Mouse (Mus musculus) testis, postnatal 14 days (tissue): Measurements from ENCODE around the gene 1110025L11Rik.
"Not testable (repeated sequence)": the region's sequence is repeated elsewhere in the genome, so short reads cannot be mapped to it uniquely, and the experiment has no call there.

ENCODE experiments used
- DNase-seq: peaks from one replicate; pipeline ENCODE4 v3.0.0; 2021; ENCODE audit warnings: low spot score

The 1110025L11Rik gene

DNA sequence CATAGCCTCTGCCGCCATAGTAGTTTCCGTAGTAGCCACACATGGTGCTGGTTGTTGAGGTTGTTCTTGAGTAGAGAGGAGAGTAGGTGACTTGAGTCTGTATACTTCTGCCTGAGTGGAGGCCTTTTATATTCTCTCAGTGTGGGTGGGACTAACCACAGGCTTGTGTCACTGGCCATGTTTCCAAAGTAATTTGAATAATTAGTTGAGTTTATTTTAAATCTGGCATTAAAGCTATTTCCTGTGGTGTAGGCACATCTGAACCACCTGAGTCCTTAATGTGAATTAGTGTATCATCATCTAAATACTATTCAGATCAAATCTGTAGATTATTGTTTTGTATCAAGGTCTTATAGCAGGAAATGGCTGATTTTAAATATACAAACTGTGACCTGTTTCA is at the start of gene 1110025L11Rik:
1110025L11Rik (minus strand) TSS at position 101 of the 400 bp plus-strand sequence.
- not testable (repeated sequence) for DNase-seq

DNA sequence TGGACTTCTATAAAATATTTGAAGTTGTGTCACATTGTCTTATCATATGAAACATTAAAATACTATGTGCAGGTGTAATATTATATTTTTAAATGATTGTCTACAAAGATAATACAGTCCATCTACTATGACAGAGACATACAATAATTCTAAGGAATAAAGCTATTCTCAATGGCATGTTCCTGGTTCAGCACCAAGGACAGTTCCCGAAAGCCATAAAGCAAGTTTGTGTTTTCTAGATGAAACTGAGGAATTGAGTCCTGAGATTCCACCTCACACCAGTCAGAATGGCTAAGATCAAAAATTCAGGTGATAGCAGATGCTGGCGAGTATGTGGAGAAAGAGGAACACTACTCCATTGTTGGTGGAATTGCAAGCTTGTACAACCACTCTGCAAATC is 7.2 kb upstream of the 1110025L11Rik start:
- not testable (repeated sequence) for DNase-seq

DNA sequence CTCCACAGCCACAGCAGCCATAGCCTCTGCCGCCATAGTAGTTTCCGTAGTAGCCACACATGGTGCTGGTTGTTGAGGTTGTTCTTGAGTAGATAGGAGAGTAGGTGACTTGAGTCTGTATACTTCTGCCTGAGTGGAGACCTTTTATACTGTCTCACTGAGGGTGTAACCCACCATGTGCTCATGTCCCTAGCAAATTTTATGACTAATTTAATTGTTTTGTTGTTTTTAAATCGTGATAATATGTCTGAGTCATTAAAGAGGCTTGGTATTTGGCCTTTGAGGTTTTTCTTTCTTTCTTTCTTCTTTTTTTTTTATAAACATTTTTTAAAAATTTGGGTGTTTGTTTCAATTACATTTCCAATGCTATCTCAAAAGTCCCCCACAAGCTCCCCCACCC is 16.0 kb downstream of the 1110025L11Rik start, which contains the start of gene Krtap6-5:
Krtap6-5 (minus strand) TSS at position 101 of the 400 bp plus-strand sequence.
- DNase-seq, result no peak

DNA sequence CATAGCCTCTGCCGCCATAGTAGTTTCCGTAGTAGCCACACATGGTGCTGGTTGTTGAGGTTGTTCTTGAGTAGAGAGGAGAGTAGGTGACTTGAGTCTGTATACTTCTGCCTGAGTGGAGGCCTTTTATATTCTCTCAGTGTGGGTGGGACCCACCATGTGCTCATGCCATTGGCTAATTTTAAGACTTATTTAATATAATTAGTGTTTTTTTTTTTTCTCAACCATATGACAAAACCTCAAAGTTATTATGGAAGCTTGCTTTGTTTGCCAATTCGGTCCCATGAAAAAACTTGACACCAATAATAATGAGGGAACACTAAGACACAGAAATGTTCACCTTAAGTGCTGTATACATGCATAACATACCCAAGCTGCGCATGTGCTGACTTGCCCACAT is 22.4 kb downstream of the 1110025L11Rik start, which contains the start of gene Gm10228:
Gm10228 (minus strand) TSS at position 101 of the 400 bp plus-strand sequence.
- not testable (repeated sequence) for DNase-seq

DNA sequence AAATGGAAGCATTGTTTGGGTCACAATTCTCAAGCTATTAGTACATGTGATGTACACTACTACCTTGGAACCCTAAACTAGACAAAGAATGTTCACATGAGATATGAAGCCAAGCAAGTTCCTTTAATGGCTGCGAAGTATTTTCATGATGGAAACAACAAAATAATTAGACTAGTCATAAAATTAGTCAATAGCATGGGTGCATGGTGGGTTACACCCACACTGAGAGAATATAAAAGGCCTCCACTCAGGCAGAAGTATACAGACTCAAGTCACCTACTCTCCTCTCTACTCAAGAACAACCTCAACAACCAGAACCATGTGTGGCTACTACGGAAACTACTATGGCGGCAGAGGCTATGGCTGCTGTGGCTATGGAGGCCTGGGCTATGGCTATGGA is 32.4 kb downstream of the 1110025L11Rik start, which contains the start of gene Krtap6-1:
Krtap6-1 (plus strand) TSS at position 301 of the 400 bp plus-strand sequence.
- not testable (repeated sequence) for DNase-seq

DNA sequence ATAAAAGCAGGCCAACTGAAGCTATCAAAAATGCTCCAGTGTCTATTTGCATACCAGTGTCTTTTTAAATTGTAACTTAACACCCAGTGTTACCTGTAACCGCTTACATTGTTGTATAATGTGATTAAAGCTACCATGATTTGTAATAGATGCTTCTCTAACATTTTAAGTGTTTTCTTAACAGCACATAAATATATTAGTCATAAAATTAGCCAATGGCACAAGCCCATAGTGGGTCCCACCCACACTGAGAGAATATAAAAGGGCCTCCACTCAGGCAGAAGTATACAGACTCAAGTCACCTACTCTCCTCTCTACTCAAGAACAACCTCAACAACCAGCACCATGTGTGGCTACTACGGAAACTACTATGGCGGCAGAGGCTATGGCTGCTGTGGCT is 48.8 kb downstream of the 1110025L11Rik start, which contains the start of gene Gm10229:
Gm10229 (plus strand) TSS at position 301 of the 400 bp plus-strand sequence.
- DNase-seq, result not testable (repeated sequence)

DNA sequence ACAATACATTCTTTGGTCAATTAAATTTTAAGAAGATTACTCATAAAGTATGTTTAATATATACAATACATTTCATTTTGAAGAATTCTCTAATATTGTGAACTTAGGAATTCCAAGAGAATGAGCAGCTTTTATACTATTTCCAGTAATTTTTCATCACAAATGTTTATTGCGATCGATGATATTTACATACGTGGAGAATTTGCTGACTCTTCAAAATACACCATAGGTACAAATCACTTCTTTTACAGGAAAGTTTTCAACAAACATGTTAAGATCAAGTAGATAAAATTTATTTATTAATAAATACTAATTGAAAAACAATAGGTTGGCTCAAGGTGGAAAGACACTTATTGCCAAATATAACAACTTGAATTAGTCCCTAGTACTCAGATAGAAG is 49.8 kb downstream of the 1110025L11Rik start:
- no peak for DNase-seq
